Mouse (Mus musculus) thymus, adult 2 months (tissue): ENCODE results near the gene Rnf115.

ENCODE experiments used
- CTCF ChIP-seq: fragments of 200-500 bp; IDR thresholded peaks from 2 replicates; pipeline ENCODE4 v1.5.1; 2012; ENCODE audit warnings: mild to moderate bottlenecking, control low read depth, low read length, moderate library complexity, borderline replicate concordance; ENCODE audit not compliant: control insufficient read depth, poor library complexity, insufficient read depth; ENCODE audit errors: extremely low read depth
- POLR2A ChIP-seq: fragments of 200-500 bp; IDR thresholded peaks from 2 replicates; pipeline ENCODE4 v1.6.1; 2012; ENCODE audit warnings: mild to moderate bottlenecking, low read length, control low read depth, moderate library complexity; ENCODE audit not compliant: control insufficient read depth, poor library complexity, insufficient read depth; ENCODE audit errors: extremely low read depth

GRCm38 (mm10) chr3:96838996-96839645, 111.7 kb downstream of the Rnf115 start:
- TF ChIP-seq CTCF (no peak), POLR2A (no peak)
